Mouse (Mus musculus): ENCODE data around the gene Zfp597. TPM values are rescaled to one million over a fixed set of nuclear protein-coding genes. Genes with fewer than 3 reads are reported as not detected.
"Not testable (repeated sequence)": the region's sequence is repeated elsewhere in the genome, so short reads cannot be mapped to it uniquely, and the experiment has no call there.

Gene Zfp597
- polyA plus RNA-seq, 1 experiment from 2014 or later: 20.6 TPM

- Histone ChIP-seq H3K36me3 (ENCODE audit: control insufficient read depth, insufficient read depth, low read length) (no peaks in the 10 kb centered on the region), H3K4me1 (ENCODE audit: control insufficient read depth, insufficient read depth, low read length) (no peaks in the 10 kb centered on the region), H3K27ac (ENCODE audit: low read length) (no peak overlapping the region), H3K4me3 (ENCODE audit: low read depth, low read length) (no peak overlapping the region), H3K4me2 (ENCODE audit: low read length) (no peak overlapping the region), H3K9ac (ENCODE audit: low read depth, low read length) (no peak overlapping the region), H3K9me3 (replicated peaks; ENCODE audit: control insufficient read depth, low read length, poor library complexity, severe bottlenecking) (no peaks in the 10 kb centered on the region; the same call in 1 of the 2 replicates), H3K27me3 (ENCODE audit: control insufficient read depth, insufficient read depth, low read depth, low read length) (no peaks in the 10 kb centered on the region)
- ATAC-seq: no peak
- 94% methylated on average over 2 of the region's 2 CpGs for WGBS
Observed at GRCm38 (mm10) chr16:3829727-3830126, 54.6 kb downstream of the Zfp597 start.

DNA sequence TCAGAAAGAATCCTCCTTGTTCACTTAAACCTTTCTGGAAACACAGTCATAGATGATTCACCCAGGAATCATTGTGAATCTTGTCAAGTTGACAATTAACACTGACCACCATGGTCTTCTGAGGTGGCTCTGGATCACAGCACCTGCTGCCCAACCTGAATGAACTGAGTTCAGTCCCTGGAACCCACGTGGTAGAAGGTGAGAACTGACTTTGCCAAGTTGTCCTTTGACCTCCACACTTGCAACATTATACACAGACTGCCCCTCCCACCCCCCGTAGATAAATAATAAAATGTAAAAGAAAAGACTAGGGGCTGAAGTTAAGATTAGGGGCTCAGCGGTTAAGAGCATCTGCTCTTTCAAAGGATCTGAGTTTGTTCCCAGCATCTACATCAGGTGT, 56.3 kb downstream of the Zfp597 start:
- no peak overlapping the region for H3K4me2 ChIP-seq (ENCODE audit: low read length)
- WGBS: 56% methylated on average over 3 of the region's 3 CpGs

GRCm38 (mm10) chr16:3820202-3820601, 64.2 kb downstream of the Zfp597 start:
- no peaks in the 10 kb centered on the region for H3K4me1 ChIP-seq (ENCODE audit: control insufficient read depth, insufficient read depth, low read length)
- WGBS: 95% methylated on average over 2 of the region's 2 CpGs
- ATAC-seq: no peak

More for the DNA sequence above, 56.3 kb downstream of the Zfp597 start:
- Histone ChIP-seq H3K4me1 (ENCODE audit: control insufficient read depth, insufficient read depth, low read length) (no peaks in the 10 kb centered on the region), H3K27ac (ENCODE audit: low read length) (no peak overlapping the region), H3K9me3 (replicated peaks; ENCODE audit: control insufficient read depth, low read length, poor library complexity, severe bottlenecking) (no peaks in the 10 kb centered on the region; the same call in 1 of the 2 replicates), H3K36me3 (ENCODE audit: control insufficient read depth, insufficient read depth, low read length) (no peaks in the 10 kb centered on the region), H3K9ac (ENCODE audit: low read depth, low read length) (no peak overlapping the region), H3K27me3 (ENCODE audit: control insufficient read depth, insufficient read depth, low read depth, low read length) (no peaks in the 10 kb centered on the region), H3K4me3 (ENCODE audit: low read depth, low read length) (no peak overlapping the region)
- ATAC-seq: no peak

GRCm38 (mm10) chr16:3814667-3815066, 69.7 kb downstream of the Zfp597 start:
- not testable (repeated sequence) for H3K4me2 ChIP-seq (ENCODE audit: low read length); H3K27me3 ChIP-seq (ENCODE audit: control insufficient read depth, insufficient read depth, low read depth, low read length); H3K9me3 ChIP-seq (replicated peaks; ENCODE audit: control insufficient read depth, low read length, poor library complexity, severe bottlenecking); H3K9ac ChIP-seq (ENCODE audit: low read depth, low read length); H3K4me1 ChIP-seq (ENCODE audit: control insufficient read depth, insufficient read depth, low read length); H3K27ac ChIP-seq (ENCODE audit: low read length); ATAC-seq; H3K4me3 ChIP-seq (ENCODE audit: low read depth, low read length); H3K36me3 ChIP-seq (ENCODE audit: control insufficient read depth, insufficient read depth, low read length)
- WGBS: 82% methylated on average over 6 of the region's 6 CpGs

More at GRCm38 (mm10) chr16:3820202-3820601, 64.2 kb downstream of the Zfp597 start:
- H3K36me3 ChIP-seq (ENCODE audit: control insufficient read depth, insufficient read depth, low read length): no peaks in the 10 kb centered on the region
- H3K27me3 ChIP-seq (ENCODE audit: control insufficient read depth, insufficient read depth, low read depth, low read length): no peaks in the 10 kb centered on the region
- H3K9me3 ChIP-seq (replicated peaks; ENCODE audit: control insufficient read depth, low read length, poor library complexity, severe bottlenecking): no peaks in the 10 kb centered on the region
- H3K4me2 ChIP-seq (ENCODE audit: low read length): no peak overlapping the region
- no peak overlapping the region for H3K4me3 ChIP-seq (ENCODE audit: low read depth, low read length)
- H3K27ac ChIP-seq (ENCODE audit: low read length): no peak overlapping the region
- H3K9ac ChIP-seq (ENCODE audit: low read depth, low read length): no peak overlapping the region

Small RNAs within 50 kb of the gene (microRNA-seq; reads per million reads assigned to microRNA genes)
- not detected for gene Gm23493

Other genes with a start within 250 kb of the Zfp597 start
- not detected in 2 replicates for gene Mefv, start 166.5 kb downstream of the Zfp597 start, polyA plus RNA-seq (2015; fragmentation: Nextera tagmentation; extraction: Ambion mirVana)
- 52.3 and 56.5 TPM in 2 replicates for gene Zfp263, start 140.5 kb downstream of the Zfp597 start, polyA plus RNA-seq (2015; fragmentation: Nextera tagmentation; extraction: Ambion mirVana)
- not detected in 2 replicates for gene Olfr15, start 53.7 kb downstream of the Zfp597 start, polyA plus RNA-seq (2015; fragmentation: Nextera tagmentation; extraction: Ambion mirVana)
- gene Zfp174, start 37.3 kb downstream of the Zfp597 start, polyA plus RNA-seq (2015; fragmentation: Nextera tagmentation; extraction: Ambion mirVana): 3.8 and 3.9 TPM in 2 replicates
- 98.6 and 110 TPM in 2 replicates for gene Naa60, start 12.2 kb downstream of the Zfp597 start, polyA plus RNA-seq (2015; fragmentation: Nextera tagmentation; extraction: Ambion mirVana)
- gene Gm20695, start 87 bp upstream of the Zfp597 start, polyA plus RNA-seq (2015; fragmentation: Nextera tagmentation; extraction: Ambion mirVana): 2.7 and 5.4 TPM in 2 replicates
- gene 1700037C18Rik, start 24.1 kb upstream of the Zfp597 start, polyA plus RNA-seq (2015; fragmentation: Nextera tagmentation; extraction: Ambion mirVana): 13.2 and 14.7 TPM in 2 replicates
- 42.3 and 44.4 TPM in 2 replicates for gene Cluap1, start 24.2 kb upstream of the Zfp597 start, polyA plus RNA-seq (2015; fragmentation: Nextera tagmentation; extraction: Ambion mirVana)
- gene Nlrc3, start 92.1 kb upstream of the Zfp597 start, polyA plus RNA-seq (2015; fragmentation: Nextera tagmentation; extraction: Ambion mirVana): 1.1 and 1.2 TPM in 2 replicates
- gene Slx4, start 119.2 kb upstream of the Zfp597 start, polyA plus RNA-seq (2015; fragmentation: Nextera tagmentation; extraction: Ambion mirVana): 30.8 and 32.3 TPM in 2 replicates
- gene Dnase1, start 152.4 kb upstream of the Zfp597 start, polyA plus RNA-seq (2015; fragmentation: Nextera tagmentation; extraction: Ambion mirVana): 6.1 and 6.7 TPM in 2 replicates
- 48.4 and 53.2 TPM in 2 replicates for gene Trap1, start 193.3 kb upstream of the Zfp597 start, polyA plus RNA-seq (2015; fragmentation: Nextera tagmentation; extraction: Ambion mirVana)

Data from midbrain, embryonic 16.5 days (tissue).